13 mouse cellular contexts compared by ENCODE assay signal in genomic region chr19:34725418-34725817, GRCm38 (mm10). TPM values are rescaled to one million over a fixed set of nuclear protein-coding genes. Genes with fewer than 3 reads are reported as not detected.
DNase-seq lines count a peak whose midpoint lies in the region; ATAC-seq lines count a peak whose summit lies in the region.
"Had no signal": no experiment of that assay in that cellular context is flagged by ENCODE, and none has a peak within 500 bp of the region (broad histone marks: within the 10 kb centered on the region; RNA-seq: fewer than 3 reads in every experiment).

No protein-coding gene starts in this region.

- ATAC-seq in activated CD4-positive, CD25-positive, alpha-beta regulatory T cell, adult 4 months: no peak
- ATAC-seq: forebrain, postnatal 0 days had no signal

- DNase-seq in kidney, adult 9 months: peak; percentile 64
- DNase-seq in kidney, adult 18-20 months: no peak
- DNase-seq in 416B (ENCODE audit: low read depth): peak; percentile 81
- DNase-seq in B cell, adult 2 months: peak; percentile 18 to 19
- peak; percentile 59 for DNase-seq in kidney, postnatal 14 days
- no peak for DNase-seq in layer of hippocampus, adult 9-10 months (ENCODE audit: low spot score)
- no peak for DNase-seq in lung, postnatal 10 days
- DNase-seq: cerebellum, adult 18-20 months; forebrain, postnatal 0 days; gastrocnemius, postnatal 36 days; lung, postnatal 36 days had no signal

RNA-seq across cellular contexts. Expression of gene Slc16a12, which starts 21.7 kb away (rescaled TPM):
- polyA plus RNA-seq in activated CD4-positive, CD25-positive, alpha-beta regulatory T cell, adult 4 months (2017; shearing (Covaris generic)): not detected
- polyA plus RNA-seq: G1E had no signal

Comparison
In these comparisons a context has a peak if more than half of its experiments do, and no peak if none do; other contexts are left out.
1. DNase-seq: peak in kidney, adult 9 months (single experiment), 416B (single experiment), B cell, adult 2 months (2 of 2) and kidney, postnatal 14 days (single experiment); none in kidney, adult 18-20 months (single experiment), layer of hippocampus, adult 9-10 months (single experiment) and lung, postnatal 10 days (single experiment).